In genomic region chr17:33729215-33729614, GRCm38 (mm10) we compare ENCODE assay signal across 12 mouse cellular contexts. TPM values are rescaled to one million over a fixed set of nuclear protein-coding genes. Genes with fewer than 3 reads are reported as not detected.
DNase-seq lines count a peak whose midpoint lies in the region; ATAC-seq and TF ChIP-seq lines count a peak whose summit lies in the region.
"Had no signal": no experiment of that assay in that cellular context is flagged by ENCODE, and none has a peak within 500 bp of the region (broad histone marks: within the 10 kb centered on the region; RNA-seq: fewer than 3 reads in every experiment).

No protein-coding gene starts in this region.

- TF ChIP-seq EP300 in MEL (IDR thresholded peaks at IDR 0.05; ENCODE audit: low read depth in 1 of 2, low read length in 2 of 2), result no peak

- TF ChIP-seq POLR2A in MEL (IDR thresholded peaks at IDR 0.05; ENCODE audit: control insufficient read depth in 1 of 2, insufficient read depth in 1 of 2, low read depth in 1 of 2, low read length in 2 of 2, poor library complexity in 1 of 2), result no peak

- no peak overlapping the region for H3K9ac ChIP-seq in kidney, embryonic 16.5 days (replicated peaks; ENCODE audit: low read length)
- no peak overlapping the region for H3K9ac ChIP-seq in MEL (ENCODE audit: control insufficient read depth, low read depth, low read length, poor library complexity, severe bottlenecking)
- H3K9ac ChIP-seq: heart, embryonic 13.5 days had no signal

- no peaks in the 10 kb centered on the region for H3K27me3 ChIP-seq in kidney, embryonic 16.5 days (ENCODE audit: insufficient read depth, low read length)
- H3K27me3 ChIP-seq in MEL (ENCODE audit: control insufficient read depth in 1 of 2, insufficient read depth in 2 of 2, low read length in 2 of 2), result no peaks in the 10 kb centered on the region
- H3K27me3 ChIP-seq: heart, embryonic 13.5 days had no signal

- peak; percentile 21 for TF ChIP-seq RAD21 in MEL (IDR thresholded peaks at IDR 0.05; ENCODE audit: low read depth, low read length)

- no peak overlapping the region for H3K27ac ChIP-seq in kidney, embryonic 16.5 days (ENCODE audit: low read length)
- no peak overlapping the region for H3K27ac ChIP-seq in MEL (ENCODE audit: control insufficient read depth, low read depth, low read length)
- H3K27ac ChIP-seq: heart, embryonic 13.5 days had no signal

- H3K4me2 ChIP-seq in kidney, embryonic 16.5 days (replicated peaks; ENCODE audit: low read depth, low read length), result no peak overlapping the region
- H3K4me2 ChIP-seq: heart, embryonic 13.5 days had no signal

- no peaks in the 10 kb centered on the region for H3K4me1 ChIP-seq in kidney, embryonic 16.5 days (ENCODE audit: insufficient read depth, low read length)
- peaks cover 0 to 5% of the 10 kb centered on the region in 2 experiments; a peak in 1 of 4 replicates for H3K4me1 ChIP-seq in MEL (ENCODE audit: control insufficient read depth in 1 of 2, insufficient read depth in 2 of 2, low read length in 2 of 2)

- no peaks in the 10 kb centered on the region for H3K36me3 ChIP-seq in kidney, embryonic 16.5 days (ENCODE audit: insufficient read depth, low read length)
- no peaks in the 10 kb centered on the region for H3K36me3 ChIP-seq in MEL (ENCODE audit: control insufficient read depth in 1 of 2, insufficient read depth in 2 of 2, low read length in 2 of 2)
- H3K36me3 ChIP-seq: heart, embryonic 13.5 days had no signal

- TF ChIP-seq CTCF in MEL (IDR thresholded peaks at IDR 0.05 in 2 of 3, conservative IDR thresholded peaks at IDR 0.05 in 1 of 3; ENCODE audit: control insufficient read depth in 1 of 3, insufficient read depth in 1 of 3, low read depth in 2 of 3, low read length in 3 of 3, poor library complexity in 1 of 3, severe bottlenecking in 1 of 3), result peak in 1 of 3 experiments; percentile 34; a peak in 2 of 6 replicates

- H3K79me2 ChIP-seq in MEL (ENCODE audit: control insufficient read depth, insufficient read depth, low read length, poor library complexity), result no peaks in the 10 kb centered on the region

- H3K4me3 ChIP-seq in kidney, embryonic 16.5 days (ENCODE audit: low read length), result no peak overlapping the region
- H3K4me3 ChIP-seq in MEL (ENCODE audit: control insufficient read depth in 1 of 2, insufficient read depth in 1 of 2, low read depth in 2 of 2, low read length in 2 of 2), result no peak overlapping the region
- H3K4me3 ChIP-seq: heart, embryonic 13.5 days had no signal

- DNase-seq in kidney, adult 9 months, result peak; percentile 33
- DNase-seq in lung, postnatal 10 days, result peak; percentile 53
- no peak for DNase-seq in lung, postnatal 4 days
- DNase-seq in MEL (ENCODE audit: low read depth, low spot score), result no peak
- no peak for DNase-seq in adrenal gland, postnatal 14 days
- DNase-seq: adrenal gland, adult 8-10 months; cerebellum, adult 11-12 months had no signal

- 58% methylated on average over 2 of the region's 2 CpGs for WGBS in kidney, embryonic 16.5 days

- no peaks in the 10 kb centered on the region for H3K9me3 ChIP-seq in kidney, embryonic 16.5 days (ENCODE audit: low read length)
- no peaks in the 10 kb centered on the region for H3K9me3 ChIP-seq in MEL (replicated peaks; ENCODE audit: insufficient read depth, low read length)

- no peak for ATAC-seq in kidney, embryonic 16.5 days (ENCODE audit: low FRiP score, low TSS enrichment)
- 0 out of 2 replicates have a peak, but pooled peaks have one; percentile 63 for ATAC-seq in erythroid progenitor cell, adult 5-6 weeks (replicated peaks; ENCODE audit: low FRiP score, poor library complexity, severe bottlenecking)
- no peak for ATAC-seq in megakaryocyte-erythroid progenitor cell, adult 5-6 weeks (replicated peaks; ENCODE audit: low FRiP score, low TSS enrichment, poor library complexity, severe bottlenecking)
- ATAC-seq: hindbrain, embryonic 16.5 days had no signal

TF ChIP-seq in MEL, 35 proteins besides CTCF, POLR2A, EP300 and RAD21:
- TF ChIP-seq SMC3 (IDR thresholded peaks at IDR 0.05; ENCODE audit: low read depth, low read length) (peak; percentile 34), TCF12 (IDR thresholded peaks at IDR 0.05; ENCODE audit: low read depth, low read length) (no peak)

RNA-seq across cellular contexts. Expression of gene March2, which starts 10.7 kb away (rescaled TPM):
- polyA plus RNA-seq in kidney, embryonic 16.5 days (2015; fragmentation: Nextera tagmentation; extraction: Ambion mirVana), result 58.4 and 61.9 TPM in 2 replicates
- 7.2 and 10.9 TPM in 2 replicates for total RNA-seq in MEL (2012; rRNA removed)
- 10 to 100 TPM in 1 of 2 experiments, not detected in 1; 18.8 TPM for polyA plus RNA-seq in MEL (2012; ENCODE audit: insufficient read depth in 1 of 2, insufficient read length in 2 of 2, low read depth in 1 of 2, low replicate concordance in 2 of 2, missing spikeins in 1 of 2)
- 409 and 494 TPM in 2 replicates for total RNA-seq in erythroid progenitor cell, adult 5-6 weeks (2015; ENCODE audit: low replicate concordance)
- total RNA-seq in erythroid progenitor cell, adult 5-6 weeks (2017; ENCODE audit: low replicate concordance), result 312 and 414 TPM in 2 replicates
- total RNA-seq in adrenal gland, postnatal 14 days (2021), result 119 and 133 TPM in 2 replicates
- total RNA-seq in megakaryocyte-erythroid progenitor cell, adult 5-6 weeks (2014; fragmentation: Nextera tagmentation), result 53.7 and 55.5 TPM in 2 replicates
- total RNA-seq in megakaryocyte-erythroid progenitor cell, adult 5-6 weeks (2017), result 33.4 and 48.1 TPM in 2 replicates

RNA-seq across cellular contexts. Expression of gene Rab11b, which starts 31.1 kb away (rescaled TPM):
- polyA plus RNA-seq in kidney, embryonic 16.5 days (2015; fragmentation: Nextera tagmentation; extraction: Ambion mirVana), result 245 and 303 TPM in 2 replicates
- total RNA-seq in MEL (2012; rRNA removed), result 24.0 and 26.3 TPM in 2 replicates
- 100 to 1,000 TPM in 1 of 2 experiments, not detected in 1; 105 TPM for polyA plus RNA-seq in MEL (2012; ENCODE audit: insufficient read depth in 1 of 2, insufficient read length in 2 of 2, low read depth in 1 of 2, low replicate concordance in 2 of 2, missing spikeins in 1 of 2)
- total RNA-seq in erythroid progenitor cell, adult 5-6 weeks (2015; ENCODE audit: low replicate concordance), result 59.1 and 87.6 TPM in 2 replicates
- total RNA-seq in erythroid progenitor cell, adult 5-6 weeks (2017; ENCODE audit: low replicate concordance), result 42.6 and 46.8 TPM in 2 replicates
- 217 and 242 TPM in 2 replicates for total RNA-seq in adrenal gland, postnatal 14 days (2021)
- total RNA-seq in megakaryocyte-erythroid progenitor cell, adult 5-6 weeks (2014; fragmentation: Nextera tagmentation), result 98.0 and 144 TPM in 2 replicates
- total RNA-seq in megakaryocyte-erythroid progenitor cell, adult 5-6 weeks (2017), result 27.5 and 33.0 TPM in 2 replicates

RNA-seq across cellular contexts. Expression of gene Hnrnpm, which starts 42.6 kb away (rescaled TPM):
- 390 and 407 TPM in 2 replicates for polyA plus RNA-seq in kidney, embryonic 16.5 days (2015; fragmentation: Nextera tagmentation; extraction: Ambion mirVana)
- total RNA-seq in MEL (2012; rRNA removed), result 203 and 224 TPM in 2 replicates
- polyA plus RNA-seq in MEL (2012; ENCODE audit: insufficient read depth in 1 of 2, insufficient read length in 2 of 2, low read depth in 1 of 2, low replicate concordance in 2 of 2, missing spikeins in 1 of 2), result 100 to 1,000 TPM; 420 to 473 TPM
- total RNA-seq in erythroid progenitor cell, adult 5-6 weeks (2015; ENCODE audit: low replicate concordance), result 585 and 697 TPM in 2 replicates
- total RNA-seq in erythroid progenitor cell, adult 5-6 weeks (2017; ENCODE audit: low replicate concordance), result 520 and 703 TPM in 2 replicates
- total RNA-seq in adrenal gland, postnatal 14 days (2021), result 224 and 229 TPM in 2 replicates
- 579 and 611 TPM in 2 replicates for total RNA-seq in megakaryocyte-erythroid progenitor cell, adult 5-6 weeks (2014; fragmentation: Nextera tagmentation)
- 338 and 437 TPM in 2 replicates for total RNA-seq in megakaryocyte-erythroid progenitor cell, adult 5-6 weeks (2017)

RNA-seq across cellular contexts. Expression of gene Angptl4, which starts 52.4 kb away (rescaled TPM):
- polyA plus RNA-seq in kidney, embryonic 16.5 days (2015; fragmentation: Nextera tagmentation; extraction: Ambion mirVana), result 28.4 and 29.5 TPM in 2 replicates
- 11.7 and 13.5 TPM in 2 replicates for total RNA-seq in MEL (2012; rRNA removed)
- 10 to 100 TPM in 1 of 2 experiments, not detected in 1; 15.8 TPM for polyA plus RNA-seq in MEL (2012; ENCODE audit: insufficient read depth in 1 of 2, insufficient read length in 2 of 2, low read depth in 1 of 2, low replicate concordance in 2 of 2, missing spikeins in 1 of 2)
- total RNA-seq in erythroid progenitor cell, adult 5-6 weeks (2015; ENCODE audit: low replicate concordance), result 0.36 and 0.84 TPM in 2 replicates
- 0.77 TPM in 1 of 2 replicates, not detected in the other for total RNA-seq in erythroid progenitor cell, adult 5-6 weeks (2017; ENCODE audit: low replicate concordance)
- total RNA-seq in adrenal gland, postnatal 14 days (2021), result 121 and 189 TPM in 2 replicates
- total RNA-seq in megakaryocyte-erythroid progenitor cell, adult 5-6 weeks (2014; fragmentation: Nextera tagmentation), result 14.9 and 18.2 TPM in 2 replicates
- 13.0 and 17.1 TPM in 2 replicates for total RNA-seq in megakaryocyte-erythroid progenitor cell, adult 5-6 weeks (2017)

Comparison
In these comparisons a context has a peak if more than half of its experiments do, and no peak if none do; other contexts are left out.
1. DNase-seq: peak in kidney, adult 9 months (single experiment) and lung, postnatal 10 days (single experiment); none in lung, postnatal 4 days (0 of 2), MEL (single experiment) and adrenal gland, postnatal 14 days (single experiment).